Mouse (Mus musculus) retina, postnatal 7 days (tissue): Measurements from ENCODE around the gene Gm6377.

ENCODE experiments used
- DNase-seq: peaks from one replicate; pipeline ENCODE4 v3.0.0-alpha.2; 2012; ENCODE audit warnings: low read depth, low spot score

The Gm6377 gene

DNA sequence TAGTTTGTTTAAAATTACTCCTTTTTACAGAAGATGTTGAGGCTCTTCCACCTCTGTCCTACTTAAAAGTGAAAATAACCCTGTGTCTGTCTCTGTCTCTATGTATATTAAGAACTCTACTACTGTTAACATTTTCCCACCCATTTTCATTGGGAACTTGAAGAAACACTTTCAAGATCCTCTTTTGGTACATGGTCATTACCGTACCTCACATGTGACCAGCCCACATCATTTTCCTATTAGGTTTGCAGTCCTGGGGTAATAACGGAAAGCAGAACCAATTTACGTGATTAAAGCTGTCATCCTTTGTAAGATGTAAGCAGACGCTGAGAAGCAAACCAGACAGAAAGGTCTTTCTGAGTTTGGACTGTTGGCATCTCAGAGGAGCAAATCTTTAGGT is at the start of gene Gm6377:
Gm6377 (plus strand) TSS at position 289 of the 400 bp plus-strand sequence.
- no peak for DNase-seq

- no peak for DNase-seq
Measured at GRCm38 (mm10) chrX:109147108-109147507, 49.4 kb upstream of the Gm6377 start.

DNA sequence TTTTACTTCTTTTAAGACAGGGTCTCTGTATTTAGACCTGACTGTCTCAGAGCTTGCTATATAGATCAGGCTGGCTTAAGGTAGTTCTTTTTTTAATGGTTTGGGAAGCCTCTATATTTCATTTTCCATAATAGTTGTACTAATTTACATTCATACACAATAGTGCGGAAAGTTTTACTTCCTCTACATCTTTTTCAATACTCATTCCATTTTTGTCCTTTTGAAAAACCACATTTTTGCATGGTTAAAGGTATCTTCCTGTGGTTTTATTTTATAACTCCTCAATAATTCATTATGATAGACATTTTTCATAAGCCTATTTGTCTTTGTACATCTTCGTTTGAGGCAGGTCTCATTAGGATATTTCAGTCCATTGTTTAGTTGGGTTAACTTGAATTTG is 45.3 kb upstream of the Gm6377 start:
- no peak for DNase-seq

GRCm38 (mm10) chrX:109160326-109160725 is 36.2 kb upstream of the Gm6377 start:
- no peak for DNase-seq

DNA sequence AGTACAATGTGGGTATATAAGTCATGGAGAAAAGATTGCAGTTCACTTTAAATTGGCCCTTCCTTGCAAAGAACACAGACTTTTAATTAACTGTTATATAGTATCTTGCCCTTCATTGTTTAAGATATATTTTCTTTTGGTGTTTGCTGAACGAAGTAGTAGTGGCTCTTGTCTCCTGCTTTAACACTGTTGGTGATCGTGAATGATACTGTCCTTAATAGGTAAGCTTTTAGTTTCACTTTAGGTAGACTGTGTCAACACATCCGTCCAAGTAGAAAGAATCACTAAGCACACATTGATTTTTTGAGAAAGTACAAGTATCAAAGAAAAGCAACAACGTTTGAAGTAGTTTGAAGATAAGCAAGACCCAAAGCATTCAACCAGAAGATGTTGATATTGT is 35.7 kb upstream of the Gm6377 start:
- DNase-seq = no peak

DNA sequence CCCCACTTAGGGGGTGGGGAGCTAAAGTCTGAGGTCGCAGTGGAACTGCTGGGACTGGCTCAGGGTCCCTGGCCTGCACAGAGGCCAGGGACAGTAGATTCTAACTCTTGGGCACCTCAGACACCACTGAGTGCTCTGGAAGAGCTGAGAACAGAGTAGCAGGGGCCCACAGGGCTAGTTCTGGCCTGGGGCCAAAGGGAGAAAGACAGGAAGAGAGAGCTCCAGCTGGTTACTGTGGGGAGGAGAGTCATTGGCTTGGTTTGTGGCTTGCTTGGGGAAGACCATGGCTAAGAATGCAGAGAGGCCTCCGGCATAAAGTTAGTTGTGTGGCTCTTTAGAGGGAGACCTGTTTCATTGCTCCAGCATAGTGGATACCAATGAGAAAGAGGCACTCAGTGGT is 21.5 kb upstream of the Gm6377 start:
- DNase-seq = no peak

GRCm38 (mm10) chrX:109175470-109175869 is 21.1 kb upstream of the Gm6377 start:
- DNase-seq = no peak

GRCm38 (mm10) chrX:109184706-109185478 is 11.7 kb upstream of the Gm6377 start:
- DNase-seq = no peak

- no peak for DNase-seq
Measured at GRCm38 (mm10) chrX:109189607-109190006, 6.9 kb upstream of the Gm6377 start.

- no peak for DNase-seq
Measured at GRCm38 (mm10) chrX:109190969-109191368, 5.6 kb upstream of the Gm6377 start.

DNA sequence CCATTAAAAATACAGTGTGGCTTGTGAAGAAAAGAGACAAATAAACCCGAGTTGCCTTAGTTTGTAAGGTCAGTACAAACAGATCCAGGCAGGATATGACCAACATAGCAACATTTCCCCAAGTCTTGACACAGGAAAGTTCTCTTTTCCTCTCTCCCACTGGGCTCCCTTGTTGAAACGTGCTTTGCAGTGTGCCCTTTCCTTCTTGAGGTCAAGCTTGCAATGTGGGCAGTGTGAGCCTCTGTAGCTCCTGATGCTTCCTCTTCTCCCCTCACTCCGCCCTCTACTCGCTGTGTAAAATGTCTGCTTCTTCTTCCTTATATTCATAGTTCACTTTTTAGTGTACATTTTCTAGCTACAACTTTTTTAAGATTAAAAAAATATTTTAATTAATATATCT is 5.1 kb upstream of the Gm6377 start:
- DNase-seq = no peak

GRCm38 (mm10) chrX:109207843-109208242 is 11.3 kb downstream of the Gm6377 start:
- no peak for DNase-seq

DNA sequence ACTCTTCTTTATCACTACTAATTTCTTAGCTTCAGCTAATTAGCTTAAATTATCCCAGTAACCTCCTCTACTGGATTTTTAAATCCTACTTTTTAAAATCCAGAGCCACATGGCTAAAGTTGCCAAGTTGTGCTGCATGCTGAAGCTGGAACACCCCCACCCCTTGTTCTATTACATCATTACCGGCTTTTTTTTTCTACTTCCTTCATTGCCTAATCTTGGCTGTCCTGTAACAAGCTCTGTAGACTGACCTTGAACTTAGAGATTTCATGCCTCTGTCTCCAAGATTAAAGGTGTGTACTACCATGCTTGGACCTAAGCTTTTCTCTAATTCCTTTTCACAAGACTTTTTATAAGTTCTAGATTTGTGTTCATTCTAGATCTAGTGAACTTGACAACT is 32.2 kb downstream of the Gm6377 start:
- no peak for DNase-seq

- no peak for DNase-seq
Measured at GRCm38 (mm10) chrX:109235383-109236036, 39.0 kb downstream of the Gm6377 start.

- no peak for DNase-seq
Measured at GRCm38 (mm10) chrX:109238163-109238562, 41.6 kb downstream of the Gm6377 start.
